Mouse (Mus musculus): ENCODE data around the gene Stag1. TPM values are rescaled to one million over a fixed set of nuclear protein-coding genes. Genes with fewer than 3 reads are reported as not detected.

Gene Stag1
- polyA plus RNA-seq, 1 experiment from 2014 or later = 53.9 TPM

DNA sequence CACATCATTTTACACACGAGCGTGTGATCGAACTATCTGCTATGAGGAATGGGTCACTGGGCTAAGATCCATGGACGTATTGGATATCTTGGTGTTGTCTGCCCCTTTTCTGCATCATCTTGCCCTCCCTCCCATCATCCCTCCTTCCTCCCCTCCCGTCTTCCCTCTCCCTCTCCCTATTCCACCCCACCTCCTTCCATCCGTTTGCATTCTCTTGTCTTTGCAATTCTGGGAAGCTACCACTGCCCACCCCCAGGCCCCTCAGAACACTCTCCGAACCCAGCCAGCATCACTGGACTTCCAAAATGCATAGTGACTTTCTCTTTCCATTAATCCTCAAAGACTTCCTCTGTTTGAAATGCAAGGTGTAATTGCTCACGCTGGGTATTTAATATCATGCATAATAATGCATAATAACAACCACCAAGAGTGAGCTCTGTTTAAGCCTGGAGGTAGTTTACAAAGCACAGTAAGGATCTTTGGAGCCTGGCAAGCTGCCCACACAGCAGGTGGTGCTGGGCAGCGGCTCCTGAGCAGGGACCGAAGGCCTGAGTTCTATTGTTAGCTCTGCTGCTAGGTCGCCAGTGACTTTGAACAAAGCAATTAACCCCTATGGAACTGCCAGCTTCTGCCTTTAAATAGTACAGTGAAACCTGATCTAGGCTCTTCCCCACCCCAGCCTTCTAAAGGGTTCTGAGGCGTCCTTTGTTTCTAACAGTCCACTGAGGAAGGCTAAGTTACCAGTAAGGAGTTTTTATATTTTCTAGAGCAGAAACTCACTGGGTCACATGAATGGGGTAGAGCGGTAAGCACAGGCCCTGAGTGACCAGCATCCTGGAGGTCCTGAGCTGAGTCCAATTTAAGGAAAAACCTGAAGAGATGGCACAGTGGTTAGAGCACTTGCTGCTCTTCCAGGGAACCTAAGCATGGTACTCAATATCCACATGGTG lies 15.8 kb upstream of the Stag1 start:
- peak overlapping the region; percentile 72 for H3K27ac ChIP-seq
- H3K4me3 ChIP-seq = peak overlapping the region; percentile 2; the same call in 1 of the 2 replicates
- peaks cover 57% of the 10 kb centered on the region for H3K4me1 ChIP-seq
- 31% methylated on average over 13 of the region's 13 CpGs for WGBS
- H3K36me3 ChIP-seq (replicated peaks) = no peaks in the 10 kb centered on the region
- no peaks in the 10 kb centered on the region for H3K9me3 ChIP-seq
- DNase-seq (ENCODE audit: extremely low spot score, low spot score) = peak; percentile 58
- peaks cover 12% of the 10 kb centered on the region; the same call in 1 of the 2 replicates for H3K27me3 ChIP-seq (ENCODE audit: poor library complexity, severe bottlenecking)

DNA sequence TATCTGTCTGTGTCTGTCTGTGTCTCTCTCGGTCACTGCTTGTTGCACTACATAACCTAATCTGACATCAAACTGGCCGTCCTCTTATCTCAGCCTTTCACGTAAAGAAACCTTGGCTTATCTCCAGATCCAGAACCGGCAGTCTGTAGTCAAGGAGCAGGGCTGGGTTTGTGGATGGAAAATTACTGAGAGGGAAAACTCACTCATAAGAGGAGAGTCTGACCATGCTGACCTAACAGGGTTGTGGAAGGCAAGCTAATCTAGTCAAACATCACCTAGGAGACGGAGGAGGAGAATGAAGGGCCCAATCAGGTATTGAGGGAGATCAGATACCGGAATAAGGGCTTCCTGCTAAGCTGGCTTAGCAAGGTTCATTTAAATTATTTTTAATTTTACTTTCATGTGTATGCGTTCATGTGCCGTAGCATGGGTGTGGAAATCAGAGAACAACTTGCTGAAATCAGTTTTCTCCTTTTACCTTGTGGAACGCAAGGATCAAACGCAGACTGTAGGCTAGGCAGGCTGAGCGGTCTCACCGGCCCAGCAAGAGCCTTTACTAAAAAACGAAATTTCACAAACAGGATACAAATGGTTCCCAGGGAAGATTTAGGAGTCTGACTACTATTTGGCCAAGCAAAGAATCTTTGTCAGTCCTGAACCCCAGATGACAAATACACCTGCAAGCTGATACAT lies 14.6 kb upstream of the Stag1 start:
- H3K36me3 ChIP-seq (replicated peaks) = no peaks in the 10 kb centered on the region
- peaks cover 51% of the 10 kb centered on the region for H3K4me1 ChIP-seq
- DNase-seq (ENCODE audit: extremely low spot score, low spot score) = no peak
- H3K4me3 ChIP-seq = no peak overlapping the region
- peaks cover 12% of the 10 kb centered on the region; the same call in 1 of the 2 replicates for H3K27me3 ChIP-seq (ENCODE audit: poor library complexity, severe bottlenecking)
- no peaks in the 10 kb centered on the region for H3K9me3 ChIP-seq
- 65% methylated on average over 13 of the region's 13 CpGs for WGBS
- H3K27ac ChIP-seq = peak overlapping the region; percentile 72

DNA sequence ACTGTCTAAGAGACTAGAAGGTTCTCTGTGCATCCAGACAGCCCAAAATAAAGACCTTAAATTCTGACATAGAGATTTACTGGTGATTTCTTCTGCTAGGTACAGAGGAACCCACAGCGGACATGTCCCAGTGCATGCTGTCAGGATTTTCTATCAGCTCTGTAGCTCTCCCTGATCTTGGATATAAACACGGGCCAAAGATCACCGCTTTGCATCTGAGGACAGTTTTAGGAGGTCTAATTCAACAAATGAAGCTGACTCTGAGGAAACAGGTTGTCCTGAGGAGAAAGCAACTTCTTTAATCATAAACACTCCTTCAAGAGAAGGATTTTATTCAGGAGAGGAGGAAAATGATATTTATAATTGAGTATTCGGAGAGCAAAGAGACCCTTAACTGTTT lies 13.6 kb upstream of the Stag1 start:
- no peak for DNase-seq (ENCODE audit: extremely low spot score, low spot score)
- Histone ChIP-seq H3K36me3 (replicated peaks) (no peaks in the 10 kb centered on the region), H3K4me3 (no peak overlapping the region), H3K9me3 (no peaks in the 10 kb centered on the region), H3K4me1 (peaks cover 47% of the 10 kb centered on the region), H3K27me3 (ENCODE audit: poor library complexity, severe bottlenecking) (peaks cover 12% of the 10 kb centered on the region; the same call in 1 of the 2 replicates), H3K27ac (peak overlapping the region; percentile 72)
- WGBS = 94% methylated on average over 4 of the region's 4 CpGs

DNA sequence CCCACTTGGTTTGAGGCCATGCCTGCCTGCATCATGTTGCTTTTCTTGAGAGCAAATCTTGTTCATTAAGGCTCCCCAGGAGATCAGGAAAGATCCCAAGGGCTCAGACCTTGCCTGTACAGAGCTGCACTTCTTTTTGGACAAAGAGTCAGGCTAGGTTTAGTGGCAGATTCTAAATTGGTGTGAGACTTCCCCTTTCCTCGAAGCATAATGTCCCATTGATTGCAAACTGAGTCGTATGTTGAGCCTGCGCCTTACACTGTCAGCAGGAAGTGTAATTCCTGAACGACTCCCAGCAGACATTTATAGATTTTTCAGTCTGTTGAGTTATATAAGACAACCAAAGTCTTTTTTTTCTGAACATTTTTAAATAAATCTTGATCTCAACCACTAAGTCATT lies 7.1 kb upstream of the Stag1 start:
- 76% methylated on average over 4 of the region's 4 CpGs for WGBS
- Histone ChIP-seq H3K4me1 (peaks cover 4% of the 10 kb centered on the region; the same call in 1 of the 2 replicates), H3K27ac (no peak overlapping the region), H3K36me3 (replicated peaks) (no peaks in the 10 kb centered on the region), H3K4me3 (no peak overlapping the region), H3K9me3 (no peaks in the 10 kb centered on the region), H3K27me3 (ENCODE audit: poor library complexity, severe bottlenecking) (no peaks in the 10 kb centered on the region)
- no peak for DNase-seq (ENCODE audit: extremely low spot score, low spot score)

DNA sequence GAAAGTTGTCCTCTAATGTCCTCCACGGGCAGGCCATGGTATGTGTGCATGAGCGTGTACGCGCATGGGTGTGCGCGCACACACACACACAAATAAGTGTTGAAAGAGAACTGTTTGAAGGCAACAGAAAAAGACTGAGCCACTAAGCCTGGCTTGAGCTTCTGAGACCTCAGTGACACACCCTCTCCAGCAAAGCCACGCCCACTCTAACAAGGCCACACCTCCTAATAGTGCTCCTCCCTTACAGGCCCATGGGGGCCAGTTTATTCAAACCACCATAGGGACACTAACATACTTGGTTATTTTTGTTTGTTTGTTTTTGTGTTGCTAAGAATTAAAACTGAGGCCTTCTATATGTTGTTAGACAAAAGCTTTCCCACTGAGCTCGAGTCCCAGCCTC lies 1.3 kb upstream of the Stag1 start:
- Histone ChIP-seq H3K27me3 (ENCODE audit: poor library complexity, severe bottlenecking) (no peaks in the 10 kb centered on the region), H3K27ac (no peak overlapping the region), H3K4me3 (no peak overlapping the region), H3K4me1 (peaks cover 26% of the 10 kb centered on the region), H3K9me3 (no peaks in the 10 kb centered on the region; the same call in 1 of the 2 replicates), H3K36me3 (replicated peaks) (no peaks in the 10 kb centered on the region)
- no peak for DNase-seq (ENCODE audit: extremely low spot score, low spot score)
- 88% methylated on average over 8 of the region's 8 CpGs for WGBS

DNA sequence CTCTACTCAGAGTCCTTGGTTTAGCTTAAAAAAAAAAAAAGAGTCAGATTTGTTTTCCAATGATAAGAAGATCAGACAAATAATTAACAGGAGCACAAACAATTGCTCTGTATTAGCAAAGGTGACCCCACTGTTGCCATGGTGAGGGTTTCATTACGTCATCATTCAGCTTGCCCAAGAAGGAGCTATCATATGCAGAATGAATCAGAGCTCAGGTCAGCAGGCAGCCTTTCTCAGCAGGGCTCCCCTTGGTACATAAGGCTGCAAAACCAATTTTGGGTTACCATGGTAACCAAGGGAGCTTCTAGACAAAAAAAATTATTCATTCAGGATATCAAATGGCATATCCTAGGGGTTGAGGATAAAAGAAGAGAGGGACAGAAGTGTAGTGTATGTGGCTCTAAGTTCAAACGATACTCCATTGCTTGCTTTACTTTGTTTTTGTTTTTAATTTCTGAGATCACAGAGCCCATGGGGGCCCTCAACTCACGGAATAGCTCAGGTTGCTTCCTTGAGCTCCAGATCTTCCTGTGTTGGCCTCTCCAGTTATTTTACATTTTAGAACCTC lies 2.2 kb downstream of the Stag1 start:
- H3K27me3 ChIP-seq (ENCODE audit: poor library complexity, severe bottlenecking) = no peaks in the 10 kb centered on the region
- peak; percentile 30 for DNase-seq (ENCODE audit: extremely low spot score, low spot score)
- H3K27ac ChIP-seq = peak overlapping the region; percentile 53; the same call in 1 of the 2 replicates
- no peaks in the 10 kb centered on the region; the same call in 1 of the 2 replicates for H3K9me3 ChIP-seq
- no peaks in the 10 kb centered on the region for H3K36me3 ChIP-seq (replicated peaks)
- H3K4me3 ChIP-seq = no peak overlapping the region
- 52% methylated on average over 3 of the region's 3 CpGs for WGBS
- peaks cover 24% of the 10 kb centered on the region for H3K4me1 ChIP-seq

DNA sequence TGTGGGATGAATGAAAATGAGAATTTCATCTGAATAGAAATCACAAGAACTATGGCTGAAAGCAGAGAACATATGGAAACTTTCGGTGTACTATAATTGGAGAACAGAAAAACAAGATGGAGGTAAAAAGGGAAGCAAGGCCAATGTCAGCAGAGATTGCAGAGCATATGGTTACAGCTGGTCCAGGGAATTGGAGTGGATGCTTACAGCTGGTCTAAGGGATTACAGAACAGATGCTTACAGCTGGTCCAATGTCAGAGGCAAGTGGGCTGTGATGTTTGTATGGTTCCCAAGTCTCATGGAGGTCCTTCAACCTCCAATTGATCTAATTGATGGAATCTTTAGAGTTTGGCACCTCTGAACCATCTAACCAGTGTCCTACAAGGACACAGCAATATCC lies 4.5 kb downstream of the Stag1 start:
- Histone ChIP-seq H3K4me1 (peaks cover 30% of the 10 kb centered on the region), H3K27me3 (ENCODE audit: poor library complexity, severe bottlenecking) (no peaks in the 10 kb centered on the region), H3K9me3 (no peaks in the 10 kb centered on the region; the same call in 1 of the 2 replicates), H3K36me3 (replicated peaks) (no peaks in the 10 kb centered on the region), H3K27ac (no peak overlapping the region), H3K4me3 (no peak overlapping the region)
- DNase-seq (ENCODE audit: extremely low spot score, low spot score) = no peak
- 90% methylated on average over 1 of the region's 1 CpGs for WGBS

DNA sequence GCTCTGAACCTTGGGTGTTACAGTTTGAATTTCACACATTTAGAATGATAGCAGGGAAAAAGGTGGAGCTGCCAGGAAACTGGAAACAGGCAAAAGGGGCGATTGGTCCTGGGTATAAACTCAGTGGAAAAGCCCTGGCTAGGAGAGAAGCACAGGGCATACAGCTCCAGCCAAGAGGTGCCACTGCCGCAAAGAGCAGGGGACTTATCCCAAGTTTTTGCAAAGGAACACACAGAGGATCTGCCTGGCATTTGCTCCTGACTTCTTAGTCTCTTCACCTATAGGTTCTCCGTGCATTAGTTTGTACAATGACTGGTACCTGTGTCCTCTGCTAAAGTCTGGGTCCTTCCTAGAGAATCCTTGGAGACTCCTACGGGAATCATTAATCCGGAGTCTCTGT lies 5.6 kb downstream of the Stag1 start:
- H3K27ac ChIP-seq = no peak overlapping the region
- H3K4me1 ChIP-seq = peaks cover 30% of the 10 kb centered on the region
- WGBS = 82% methylated on average over 5 of the region's 5 CpGs
- no peaks in the 10 kb centered on the region for H3K27me3 ChIP-seq (ENCODE audit: poor library complexity, severe bottlenecking)
- H3K9me3 ChIP-seq = no peaks in the 10 kb centered on the region; the same call in 1 of the 2 replicates
- H3K4me3 ChIP-seq = no peak overlapping the region
- DNase-seq (ENCODE audit: extremely low spot score, low spot score) = no peak
- H3K36me3 ChIP-seq (replicated peaks) = no peaks in the 10 kb centered on the region

DNA sequence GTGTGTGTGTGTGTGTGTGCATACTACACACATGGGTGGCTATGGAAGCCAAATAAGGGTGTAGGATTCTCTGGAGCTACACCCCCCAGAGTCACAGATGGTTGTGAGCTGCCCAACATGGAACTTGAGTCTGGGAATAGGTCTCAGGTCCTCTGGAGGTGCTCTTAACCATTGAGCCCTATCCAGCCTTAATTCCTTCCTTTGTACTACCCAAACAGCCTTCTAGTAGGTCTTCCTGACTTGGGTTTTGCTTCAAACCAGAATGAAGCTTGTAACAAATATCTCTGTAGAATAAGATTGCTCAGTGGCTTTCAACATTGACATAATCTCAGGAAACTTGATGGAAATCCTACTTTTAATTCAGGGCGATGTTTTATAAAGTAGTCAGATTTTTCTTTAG lies 7.9 kb downstream of the Stag1 start:
- Histone ChIP-seq H3K4me1 (peaks cover 10% of the 10 kb centered on the region), H3K36me3 (replicated peaks) (no peaks in the 10 kb centered on the region), H3K27ac (no peak overlapping the region), H3K27me3 (ENCODE audit: poor library complexity, severe bottlenecking) (no peaks in the 10 kb centered on the region), H3K9me3 (no peaks in the 10 kb centered on the region; the same call in 1 of the 2 replicates), H3K4me3 (no peak overlapping the region)
- DNase-seq (ENCODE audit: extremely low spot score, low spot score) = no peak
- WGBS = 96% methylated on average over 1 of the region's 1 CpGs

DNA sequence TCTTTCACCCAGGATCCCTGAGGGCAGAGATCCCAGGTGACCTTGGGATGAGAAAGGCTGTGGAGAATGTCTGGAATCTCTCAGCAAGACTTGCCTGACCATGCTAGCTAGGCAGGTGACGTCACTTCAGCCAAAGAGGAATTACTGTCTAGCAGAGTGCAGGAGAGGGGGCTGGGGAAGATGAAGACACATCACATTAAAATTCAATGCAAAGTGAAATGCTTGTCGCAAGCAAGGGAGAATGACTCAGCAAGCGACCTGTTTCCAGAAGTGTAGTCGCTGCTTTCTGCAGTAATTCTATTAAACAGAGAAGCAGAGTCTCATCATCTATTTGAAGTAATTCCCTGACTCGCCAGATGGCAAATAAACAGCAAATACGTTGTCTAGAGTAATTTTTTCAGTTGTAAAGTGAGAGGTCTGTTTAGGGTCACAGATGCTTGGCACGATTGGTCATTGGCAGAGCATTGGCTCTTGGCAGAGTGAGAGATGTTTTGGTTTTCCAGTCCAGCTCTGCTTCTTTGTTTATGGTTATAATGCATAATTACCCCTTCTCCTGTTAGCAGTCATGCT lies 8.5 kb downstream of the Stag1 start:
- 70% methylated on average over 7 of the region's 7 CpGs for WGBS
- Histone ChIP-seq H3K9me3 (no peaks in the 10 kb centered on the region; the same call in 1 of the 2 replicates), H3K27me3 (ENCODE audit: poor library complexity, severe bottlenecking) (no peaks in the 10 kb centered on the region), H3K27ac (no peak overlapping the region), H3K4me3 (no peak overlapping the region), H3K4me1 (peaks cover 9% of the 10 kb centered on the region), H3K36me3 (replicated peaks) (no peaks in the 10 kb centered on the region)
- no peak for DNase-seq (ENCODE audit: extremely low spot score, low spot score)

DNA sequence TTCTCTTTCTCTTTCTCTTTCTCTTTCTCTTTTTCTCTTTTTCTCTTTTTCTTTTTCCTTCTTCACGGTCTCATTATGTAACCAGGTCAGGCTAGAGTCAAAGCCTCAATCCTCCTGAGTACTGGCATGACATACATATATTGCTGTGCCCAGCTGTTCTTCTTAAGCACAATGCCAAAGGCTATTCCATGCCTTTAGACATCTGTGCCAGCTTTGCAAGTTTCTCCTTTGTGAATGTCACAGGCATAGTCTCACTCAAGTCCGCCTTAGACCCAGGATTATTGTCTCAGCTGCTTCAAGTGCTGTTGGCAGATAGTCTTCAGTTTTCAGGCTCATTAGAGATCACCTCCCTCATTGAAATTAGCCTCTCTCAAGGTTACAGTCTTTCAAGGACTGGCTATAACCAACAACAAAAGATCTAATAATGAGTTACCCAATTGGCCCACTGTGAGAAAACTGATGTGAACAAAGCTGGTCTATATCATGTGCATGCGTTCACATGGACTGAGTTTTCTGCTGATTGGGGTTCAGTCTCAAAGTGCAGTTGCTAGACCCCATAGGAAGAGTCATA lies 16.0 kb downstream of the Stag1 start:
- no peak for DNase-seq (ENCODE audit: extremely low spot score, low spot score)
- Histone ChIP-seq H3K9me3 (no peaks in the 10 kb centered on the region), H3K36me3 (replicated peaks) (no peaks in the 10 kb centered on the region), H3K27me3 (ENCODE audit: poor library complexity, severe bottlenecking) (no peaks in the 10 kb centered on the region), H3K4me3 (no peak overlapping the region), H3K4me1 (peaks cover 21% of the 10 kb centered on the region), H3K27ac (no peak overlapping the region)
- WGBS = 86% methylated on average over 3 of the region's 3 CpGs

DNA sequence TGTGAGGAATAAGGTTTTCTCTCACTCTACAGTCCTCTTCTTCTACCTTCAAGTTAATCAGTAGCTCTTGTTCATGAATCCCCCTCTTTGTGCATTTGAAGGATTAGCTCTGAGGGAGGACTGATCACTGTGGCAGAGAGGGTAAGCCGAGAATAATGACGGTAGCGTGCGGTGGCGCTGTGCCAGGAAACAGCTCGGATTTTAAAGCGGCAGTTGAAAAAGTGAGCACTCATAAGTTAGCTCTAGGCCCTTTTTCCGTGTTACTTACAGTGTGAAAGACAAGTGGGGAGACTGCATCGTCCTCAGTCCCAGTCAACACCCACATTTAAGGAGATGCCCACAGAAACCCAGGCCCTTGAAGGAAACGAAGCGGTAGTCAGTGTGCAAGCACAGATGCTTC lies 19.3 kb downstream of the Stag1 start:
- Histone ChIP-seq H3K27ac (peak overlapping the region; percentile 79), H3K9me3 (no peaks in the 10 kb centered on the region), H3K4me1 (peaks cover 28% of the 10 kb centered on the region), H3K27me3 (ENCODE audit: poor library complexity, severe bottlenecking) (no peaks in the 10 kb centered on the region), H3K36me3 (replicated peaks) (no peaks in the 10 kb centered on the region), H3K4me3 (no peak overlapping the region; the same call in 1 of the 2 replicates)
- peak; percentile 34 for DNase-seq (ENCODE audit: extremely low spot score, low spot score)
- 50% methylated on average over 11 of the region's 11 CpGs for WGBS

Measured in forebrain, embryonic 10.5 days (tissue).